Mouse (Mus musculus): ENCODE results near the gene Rad51. TPM values are rescaled to one million over a fixed set of nuclear protein-coding genes. Genes with fewer than 3 reads are reported as not detected.
A peak's percentile ranks its signal among the peaks of the same experiment; 100 is the strongest.

The Rad51 gene
- polyA plus RNA-seq, 1 experiment = 8.7 TPM

DNA sequence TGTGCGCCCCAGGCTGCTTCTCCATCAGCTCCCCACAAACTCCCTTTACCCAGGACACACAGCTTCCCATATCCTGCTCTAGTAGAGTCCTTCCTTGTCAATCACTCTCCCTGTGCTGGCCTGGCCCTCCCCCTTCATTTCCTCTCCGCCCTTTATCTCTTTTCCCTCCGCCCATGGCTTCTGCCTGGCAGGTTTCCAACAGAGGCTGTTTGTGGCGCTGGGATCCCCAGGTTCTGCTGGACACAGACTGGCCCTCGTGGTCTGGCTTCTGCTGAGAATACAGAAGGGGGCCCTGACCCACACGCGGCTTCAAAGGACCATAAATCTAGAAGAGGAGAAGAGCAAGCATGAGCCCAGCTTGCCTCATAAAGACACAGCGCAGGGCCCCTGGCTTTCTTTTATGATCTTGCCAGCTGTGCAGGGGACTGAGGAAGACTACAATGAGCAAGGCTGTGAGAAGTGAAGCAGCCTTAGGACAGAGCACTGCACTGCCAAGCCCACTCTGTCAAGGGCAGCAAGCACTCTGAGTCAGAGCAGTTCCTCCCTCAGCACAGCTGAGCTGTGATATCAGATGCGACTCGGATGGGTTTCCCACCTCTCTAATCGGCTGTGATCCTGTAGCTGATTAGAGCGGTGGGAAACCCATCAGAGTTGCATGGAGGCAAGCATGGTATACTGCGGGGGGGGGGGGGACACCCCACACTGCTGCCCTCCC lies 60.4 kb downstream of the Rad51 start:
- TF ChIP-seq POLR2A (IDR thresholded peaks at IDR 0.05; ENCODE audit: low read depth, low read length) = no peak
- no peak for TF ChIP-seq CTCF (IDR thresholded peaks at IDR 0.05; ENCODE audit: extremely low read depth, insufficient read length, insufficient replicate concordance, low read depth, low read length)
- Histone ChIP-seq H3K36me3 (ENCODE audit: control insufficient read depth, insufficient read depth, low read length) (no peaks in the 10 kb centered on the region; the same call in 1 of the 2 replicates), H3K27me3 (ENCODE audit: control insufficient read depth, insufficient read depth, low read length) (no peaks in the 10 kb centered on the region), H3K4me1 (ENCODE audit: control insufficient read depth, insufficient read depth, insufficient read length, low read length) (peaks cover 36% of the 10 kb centered on the region), H3K27ac (ENCODE audit: insufficient read depth, low read depth, low read length) (no peak overlapping the region), H3K4me3 (ENCODE audit: low read depth, low read length) (no peak overlapping the region)
- 20% methylated on average over 13 of the region's 13 CpGs for WGBS

DNA sequence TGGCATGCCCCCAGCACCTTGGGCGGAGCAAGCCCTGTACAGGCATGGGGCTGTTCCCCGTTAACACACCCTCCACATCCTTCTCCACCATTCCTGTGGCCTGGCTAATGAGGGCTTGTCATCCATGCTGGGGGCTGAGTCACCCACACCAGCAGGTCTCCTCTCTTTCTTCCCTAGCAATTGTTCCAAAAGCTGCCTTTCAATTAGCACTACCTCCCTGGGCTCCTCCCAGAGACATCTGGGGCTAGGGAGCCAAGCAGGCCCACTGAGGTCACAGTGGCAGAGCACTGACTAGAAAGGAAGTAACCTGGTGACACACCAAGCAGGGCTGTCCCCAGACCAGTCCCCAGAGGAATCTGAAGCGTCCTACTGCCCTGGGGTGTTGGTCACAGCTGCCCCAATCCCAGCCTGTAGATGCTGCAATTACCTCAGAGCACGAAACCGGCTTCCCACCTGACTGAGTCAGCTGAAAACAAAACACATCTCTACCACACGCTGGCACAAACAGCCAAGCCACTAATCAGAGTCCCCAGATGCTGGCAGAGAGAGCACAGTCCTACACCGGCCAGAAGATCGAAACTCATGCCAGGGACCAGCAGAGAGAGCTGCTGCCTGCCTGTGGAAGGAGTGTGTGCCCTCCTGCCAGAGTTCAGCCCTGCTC lies 61.5 kb downstream of the Rad51 start, which contains the start of gene Gm14137:
Gm14137 (plus strand) TSS at position 519 of the 661 bp plus-strand sequence.
- Histone ChIP-seq H3K27me3 (ENCODE audit: control insufficient read depth, insufficient read depth, low read length) (no peaks in the 10 kb centered on the region), H3K4me1 (ENCODE audit: control insufficient read depth, insufficient read depth, insufficient read length, low read length) (peaks cover 36% of the 10 kb centered on the region), H3K4me3 (ENCODE audit: low read depth, low read length) (no peak within 1 kb of the TSS), H3K36me3 (ENCODE audit: control insufficient read depth, insufficient read depth, low read length) (peaks cover 6% of the 10 kb centered on the region), H3K27ac (ENCODE audit: insufficient read depth, low read depth, low read length) (peak within 1 kb of the TSS; percentile 69; the same call in 1 of the 2 replicates)
- 60% methylated on average over 8 of the region's 8 CpGs for WGBS
- TF ChIP-seq POLR2A (IDR thresholded peaks at IDR 0.05; ENCODE audit: low read depth, low read length) = no peak
- no peak for TF ChIP-seq CTCF (IDR thresholded peaks at IDR 0.05; ENCODE audit: extremely low read depth, insufficient read length, insufficient replicate concordance, low read depth, low read length)

DNA sequence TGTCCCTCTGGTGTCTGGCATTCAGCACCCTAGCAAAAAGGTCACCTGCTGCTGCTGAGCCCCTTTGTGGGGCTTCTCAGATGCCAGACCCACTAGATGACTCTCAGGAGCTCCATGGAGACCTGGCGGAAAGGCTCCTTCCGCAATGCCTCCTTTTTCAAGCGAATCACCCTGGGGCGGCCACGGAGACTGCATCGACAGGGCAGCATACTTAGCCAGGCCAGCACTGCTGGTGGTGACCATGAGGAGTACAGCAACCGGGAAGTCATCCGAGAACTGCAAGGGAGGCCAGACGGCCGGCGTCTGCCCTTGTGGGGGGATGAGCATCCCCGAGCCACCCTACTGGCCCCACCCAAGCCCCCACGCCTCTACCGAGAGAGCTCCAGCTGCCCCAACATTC lies 62.3 kb downstream of the Rad51 start:
- Histone ChIP-seq H3K27ac (ENCODE audit: insufficient read depth, low read depth, low read length) (no peak overlapping the region), H3K4me3 (ENCODE audit: low read depth, low read length) (no peak overlapping the region), H3K27me3 (ENCODE audit: control insufficient read depth, insufficient read depth, low read length) (no peaks in the 10 kb centered on the region), H3K36me3 (ENCODE audit: control insufficient read depth, insufficient read depth, low read length) (peaks cover 6% of the 10 kb centered on the region), H3K4me1 (ENCODE audit: control insufficient read depth, insufficient read depth, insufficient read length, low read length) (peaks cover 36% of the 10 kb centered on the region)
- TF ChIP-seq CTCF (IDR thresholded peaks at IDR 0.05; ENCODE audit: extremely low read depth, insufficient read length, insufficient replicate concordance, low read depth, low read length) = no peak
- TF ChIP-seq POLR2A (IDR thresholded peaks at IDR 0.05; ENCODE audit: low read depth, low read length) = no peak
- 90% methylated on average over 14 of the region's 14 CpGs for WGBS

DNA sequence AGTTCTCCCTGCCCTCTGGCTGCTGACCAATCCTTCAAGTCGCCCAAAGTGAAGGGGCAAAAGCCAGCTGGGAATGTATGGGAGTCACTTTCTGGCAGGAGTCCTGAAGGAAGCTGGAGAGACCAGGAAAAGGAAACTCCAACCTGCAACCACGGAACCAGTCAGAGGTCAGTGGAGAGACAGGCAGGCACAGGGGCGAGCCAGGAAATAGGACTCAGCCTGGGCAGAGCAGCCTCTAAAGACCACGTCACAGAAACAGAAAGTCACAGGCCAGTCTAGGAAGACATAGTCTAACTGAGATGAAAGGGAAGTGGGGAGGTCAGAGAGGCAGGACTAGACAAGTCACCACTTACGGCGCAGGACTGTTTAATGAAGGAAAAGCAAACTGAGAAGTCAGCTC lies 63.0 kb downstream of the Rad51 start:
- 34% methylated on average over 6 of the region's 6 CpGs for WGBS
- TF ChIP-seq POLR2A (IDR thresholded peaks at IDR 0.05; ENCODE audit: low read depth, low read length) = no peak
- no peak for TF ChIP-seq CTCF (IDR thresholded peaks at IDR 0.05; ENCODE audit: extremely low read depth, insufficient read length, insufficient replicate concordance, low read depth, low read length)
- H3K27ac ChIP-seq (ENCODE audit: insufficient read depth, low read depth, low read length) = peak overlapping the region; percentile 69

DNA sequence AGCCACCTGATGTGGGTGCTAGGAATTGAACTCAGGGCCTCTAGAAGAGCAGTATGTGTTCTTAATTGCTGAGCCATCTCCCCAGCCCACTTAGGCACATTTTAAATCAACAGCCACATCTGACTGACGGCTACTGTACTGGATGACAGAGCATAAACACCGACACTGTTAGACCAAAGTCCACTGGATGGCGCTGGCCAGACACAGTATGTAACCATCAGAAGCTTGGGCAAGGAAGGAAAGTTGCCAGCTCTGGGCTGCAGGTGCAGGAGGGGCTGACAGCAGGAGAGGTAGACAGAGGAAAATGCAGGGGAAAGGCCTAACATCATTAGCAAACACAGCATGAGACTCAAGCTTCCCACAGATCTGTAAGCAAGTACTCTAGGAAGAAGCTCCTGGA lies 64.2 kb downstream of the Rad51 start:
- Histone ChIP-seq H3K4me1 (ENCODE audit: control insufficient read depth, insufficient read depth, insufficient read length, low read length) (peaks cover 36% of the 10 kb centered on the region), H3K27ac (ENCODE audit: insufficient read depth, low read depth, low read length) (no peak overlapping the region), H3K4me3 (ENCODE audit: low read depth, low read length) (no peak overlapping the region), H3K27me3 (ENCODE audit: control insufficient read depth, insufficient read depth, low read length) (no peaks in the 10 kb centered on the region), H3K36me3 (ENCODE audit: control insufficient read depth, insufficient read depth, low read length) (peaks cover 11% of the 10 kb centered on the region)
- TF ChIP-seq POLR2A (IDR thresholded peaks at IDR 0.05; ENCODE audit: low read depth, low read length) (no peak), CTCF (IDR thresholded peaks at IDR 0.05; ENCODE audit: extremely low read depth, insufficient read length, insufficient replicate concordance, low read depth, low read length) (no peak)
- WGBS = 29% methylated on average over 3 of the region's 3 CpGs

More for the DNA sequence above, 63.0 kb downstream of the Rad51 start:
- Histone ChIP-seq H3K27me3 (ENCODE audit: control insufficient read depth, insufficient read depth, low read length) (no peaks in the 10 kb centered on the region), H3K4me3 (ENCODE audit: low read depth, low read length) (no peak overlapping the region), H3K36me3 (ENCODE audit: control insufficient read depth, insufficient read depth, low read length) (peaks cover 8% of the 10 kb centered on the region), H3K4me1 (ENCODE audit: control insufficient read depth, insufficient read depth, insufficient read length, low read length) (peaks cover 36% of the 10 kb centered on the region)

DNA sequence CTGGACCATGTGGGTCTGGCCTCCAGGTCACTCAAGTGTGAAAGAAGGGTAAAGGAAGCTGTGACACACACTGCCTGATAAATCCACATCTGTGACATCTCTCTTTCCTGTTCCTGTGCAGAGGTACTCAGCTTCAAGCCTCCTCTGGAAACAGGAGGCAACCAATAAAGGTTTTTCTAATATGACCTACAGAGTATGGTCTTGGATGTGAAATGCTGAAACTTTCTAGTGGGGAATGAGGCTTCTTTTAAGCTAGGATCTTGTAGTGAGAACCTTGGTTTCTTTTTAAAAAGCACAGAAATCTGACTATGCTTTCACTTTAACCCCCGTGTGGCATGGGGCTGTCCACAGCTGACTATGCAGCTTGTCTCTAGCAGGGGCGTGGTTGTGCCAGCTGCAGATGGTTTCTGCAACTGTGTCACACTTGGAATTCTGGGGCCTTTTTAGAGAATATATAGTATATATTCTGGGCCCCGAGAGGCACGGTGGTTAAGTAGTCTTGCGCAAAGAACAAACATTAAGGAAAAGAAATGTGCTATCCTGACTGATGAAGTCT lies 64.9 kb downstream of the Rad51 start:
- H3K27me3 ChIP-seq (ENCODE audit: control insufficient read depth, insufficient read depth, low read length) = no peaks in the 10 kb centered on the region
- no peak overlapping the region for H3K4me3 ChIP-seq (ENCODE audit: low read depth, low read length)
- no peak overlapping the region for H3K27ac ChIP-seq (ENCODE audit: insufficient read depth, low read depth, low read length)
- TF ChIP-seq POLR2A (IDR thresholded peaks at IDR 0.05; ENCODE audit: low read depth, low read length) (no peak), CTCF (IDR thresholded peaks at IDR 0.05; ENCODE audit: extremely low read depth, insufficient read length, insufficient replicate concordance, low read depth, low read length) (no peak)
- peaks cover 35% of the 10 kb centered on the region for H3K4me1 ChIP-seq (ENCODE audit: control insufficient read depth, insufficient read depth, insufficient read length, low read length)
- H3K36me3 ChIP-seq (ENCODE audit: control insufficient read depth, insufficient read depth, low read length) = peaks cover 13% of the 10 kb centered on the region
- WGBS = 67% methylated on average over 5 of the region's 5 CpGs

DNA sequence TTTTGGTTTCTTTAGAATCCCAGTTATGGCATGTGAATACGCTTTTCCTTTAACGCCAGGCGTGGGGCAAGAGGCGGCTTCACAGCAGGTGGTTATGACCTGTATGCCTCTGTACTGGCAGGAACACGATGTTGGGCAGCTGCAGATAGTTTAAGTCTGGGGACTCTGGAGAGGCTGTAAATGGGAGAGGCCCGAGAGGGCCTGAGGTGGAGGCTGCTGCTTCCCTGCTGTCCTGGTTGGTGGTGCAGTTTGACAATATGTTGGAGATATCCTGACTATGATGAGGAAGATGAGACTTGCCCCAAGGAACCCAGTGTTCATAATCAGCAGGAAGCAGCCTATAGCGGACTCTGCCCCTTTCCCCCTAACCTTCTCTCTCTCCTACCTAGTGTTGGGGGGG lies 70.3 kb downstream of the Rad51 start:
- 86% methylated on average over 7 of the region's 7 CpGs for WGBS
- Histone ChIP-seq H3K27me3 (ENCODE audit: control insufficient read depth, insufficient read depth, low read length) (no peaks in the 10 kb centered on the region), H3K27ac (ENCODE audit: insufficient read depth, low read depth, low read length) (no peak overlapping the region), H3K36me3 (ENCODE audit: control insufficient read depth, insufficient read depth, low read length) (peaks cover 21% of the 10 kb centered on the region), H3K4me3 (ENCODE audit: low read depth, low read length) (no peak overlapping the region), H3K4me1 (ENCODE audit: control insufficient read depth, insufficient read depth, insufficient read length, low read length) (no peaks in the 10 kb centered on the region)
- TF ChIP-seq CTCF (IDR thresholded peaks at IDR 0.05; ENCODE audit: extremely low read depth, insufficient read length, insufficient replicate concordance, low read depth, low read length) (no peak), POLR2A (IDR thresholded peaks at IDR 0.05; ENCODE audit: low read depth, low read length) (no peak)
